Mouse (Mus musculus): ENCODE data around the gene Scamp4. TPM values are rescaled to one million over a fixed set of nuclear protein-coding genes. Genes with fewer than 3 reads are reported as not detected.
A peak's percentile ranks its signal among the peaks of the same experiment; 100 is the strongest.

Scamp4 gene
- polyA plus RNA-seq, 1 experiment from 2014 or later = 64.3 TPM

DNA sequence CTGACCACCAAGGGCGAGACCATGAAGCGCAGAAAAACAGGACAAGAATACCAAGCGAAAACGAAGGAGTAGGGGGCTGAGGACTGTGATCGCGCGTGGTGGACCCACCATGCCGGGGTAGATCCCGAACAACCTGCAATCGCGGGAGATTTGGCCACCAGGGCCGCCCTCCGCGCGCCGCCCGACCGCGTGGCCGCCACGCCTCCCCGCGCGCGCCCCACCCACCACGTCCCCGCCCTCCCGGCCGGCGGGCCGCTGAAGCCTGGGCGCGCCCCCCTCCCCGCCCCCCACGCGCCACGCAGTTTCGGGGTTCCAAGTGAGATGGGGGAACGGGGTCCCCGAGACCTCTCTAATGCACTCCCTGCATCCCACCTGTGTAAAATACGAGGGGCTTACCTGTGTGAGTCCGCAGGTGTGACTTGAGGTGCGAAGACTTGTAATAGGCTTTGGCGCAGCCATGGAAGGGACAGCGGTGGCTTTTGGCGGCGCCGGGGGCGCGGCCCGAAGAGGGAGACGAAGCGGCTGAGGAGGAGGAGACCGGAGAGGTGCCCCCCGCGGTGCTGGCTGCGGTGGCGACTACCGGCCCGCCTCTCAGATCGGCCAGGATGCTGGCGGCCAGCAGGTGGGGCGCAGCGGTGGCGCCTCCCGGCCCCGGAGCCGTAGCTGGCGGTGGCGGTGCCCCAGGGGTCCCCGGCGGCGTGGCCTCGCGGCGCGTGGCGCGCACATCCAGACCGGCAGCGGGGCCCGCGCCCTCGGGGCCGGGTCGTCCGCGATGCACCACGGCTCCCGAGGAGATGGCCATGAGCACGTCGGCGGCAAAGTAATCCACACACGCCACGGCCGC lies 26.1 kb upstream of the Scamp4 start:
- Histone ChIP-seq H3K4me1 (ENCODE audit: control insufficient read depth, insufficient read depth, low read length) (peaks cover 23% of the 10 kb centered on the region), H3K9ac (ENCODE audit: low read depth, low read length) (peak overlapping the region; percentile 87), H3K4me2 (ENCODE audit: low read length) (peak overlapping the region; percentile 88), H3K27me3 (ENCODE audit: control insufficient read depth, insufficient read depth, low read depth, low read length) (no peaks in the 10 kb centered on the region), H3K27ac (ENCODE audit: low read length) (peak overlapping the region; percentile 86), H3K4me3 (ENCODE audit: low read depth, low read length) (peak overlapping the region; percentile 83), H3K36me3 (ENCODE audit: control insufficient read depth, insufficient read depth, low read length) (no peaks in the 10 kb centered on the region), H3K9me3 (replicated peaks; ENCODE audit: control insufficient read depth, low read length, poor library complexity, severe bottlenecking) (no peaks in the 10 kb centered on the region)
- WGBS = under 1% methylated on average over 79 of the region's 96 CpGs
- peak; percentile 1; the same call in 1 of the 2 replicates for ATAC-seq

DNA sequence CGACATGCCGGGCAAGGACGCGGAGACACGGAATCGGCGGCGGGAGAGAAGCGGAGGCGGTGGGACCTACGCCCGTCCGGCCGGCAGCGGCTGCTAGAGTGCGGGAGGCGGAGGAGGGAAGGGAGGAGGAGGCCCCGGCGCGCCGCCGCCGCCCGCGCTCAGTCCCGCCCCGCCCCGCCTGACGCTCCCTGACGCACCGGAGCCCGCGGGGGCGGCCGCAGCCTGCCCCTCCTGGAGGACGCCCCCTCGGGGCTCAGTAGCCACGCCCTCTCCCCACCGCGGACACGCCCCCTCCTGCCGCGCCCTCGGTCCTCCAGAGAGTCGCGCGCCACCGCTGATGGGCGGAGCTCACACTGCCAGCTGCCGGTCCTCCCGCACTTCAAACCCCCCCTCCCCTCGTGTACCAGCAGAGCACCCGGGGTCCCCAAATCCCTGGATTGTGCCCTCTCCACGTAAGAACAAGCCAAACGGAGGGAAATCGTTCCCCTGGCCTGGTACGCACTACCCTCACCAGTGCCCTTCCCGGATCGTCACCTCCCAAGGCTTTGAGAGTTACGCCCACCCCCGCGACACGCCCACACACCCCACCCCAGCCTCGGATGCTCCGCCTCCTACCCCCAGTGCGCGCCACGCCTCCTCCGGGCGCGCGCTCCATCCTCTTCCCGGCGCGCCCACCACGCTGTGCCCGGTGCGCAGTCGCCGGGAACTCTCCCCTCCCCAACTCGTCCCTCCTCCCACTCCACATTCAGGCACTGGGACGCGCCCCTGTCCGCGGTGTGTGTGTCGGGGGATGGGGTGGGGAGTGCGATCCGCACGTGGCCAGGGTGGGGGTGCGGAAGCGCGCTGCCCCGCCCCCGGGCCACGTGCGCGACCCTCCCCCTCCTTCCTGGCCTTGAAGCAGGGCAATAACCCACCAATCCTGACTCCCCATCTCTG lies 25.2 kb upstream of the Scamp4 start, which contains the start of gene Klf16:
Klf16 (minus strand) TSS at position 127 of the 936 bp plus-strand sequence.
- Histone ChIP-seq H3K36me3 (ENCODE audit: control insufficient read depth, insufficient read depth, low read length) (no peaks in the 10 kb centered on the region), H3K27me3 (ENCODE audit: control insufficient read depth, insufficient read depth, low read depth, low read length) (no peaks in the 10 kb centered on the region), H3K9me3 (replicated peaks; ENCODE audit: control insufficient read depth, low read length, poor library complexity, severe bottlenecking) (no peaks in the 10 kb centered on the region), H3K4me1 (ENCODE audit: control insufficient read depth, insufficient read depth, low read length) (peaks cover 22% of the 10 kb centered on the region), H3K4me2 (ENCODE audit: low read length) (peak within 1 kb of the TSS; percentile 88), H3K9ac (ENCODE audit: low read depth, low read length) (peak within 1 kb of the TSS; percentile 87), H3K27ac (ENCODE audit: low read length) (peak within 1 kb of the TSS; percentile 86), H3K4me3 (ENCODE audit: low read depth, low read length) (peak within 1 kb of the TSS; percentile 83)
- ATAC-seq = peak; percentile 71
- 0% methylated on average over 45 of the region's 97 CpGs for WGBS

DNA sequence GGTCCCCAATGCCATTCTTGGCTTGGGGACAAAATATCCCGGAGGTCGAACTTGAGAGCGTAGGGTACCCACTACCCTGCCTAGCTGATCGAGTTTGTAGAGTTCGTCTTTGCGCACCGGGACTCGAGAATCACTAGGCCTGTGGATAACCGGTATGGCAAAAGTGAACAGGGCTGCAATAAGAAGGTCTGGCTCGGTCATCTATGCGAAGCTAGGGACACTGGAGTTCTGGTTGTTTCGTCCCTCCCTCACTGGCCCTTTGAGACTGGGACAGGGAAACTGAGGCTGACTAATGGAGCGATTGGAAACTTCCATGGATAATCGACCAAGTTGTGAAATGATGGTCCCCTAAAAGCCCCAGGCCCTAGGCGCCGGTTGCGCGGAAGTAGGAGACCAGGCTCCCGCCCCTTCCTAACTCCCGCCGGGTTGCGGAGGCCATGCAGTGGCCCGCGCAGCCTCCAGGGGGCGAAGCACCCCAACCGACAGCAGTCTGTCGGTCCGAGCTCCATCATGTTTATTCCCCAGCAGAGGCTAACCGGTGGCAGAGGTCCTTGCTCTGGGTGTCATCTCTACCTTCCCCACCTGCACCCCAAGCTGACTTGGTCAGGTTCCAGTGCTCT lies 24.4 kb upstream of the Scamp4 start:
- Histone ChIP-seq H3K9ac (ENCODE audit: low read depth, low read length) (peak overlapping the region; percentile 87), H3K4me2 (ENCODE audit: low read length) (peak overlapping the region; percentile 88), H3K36me3 (ENCODE audit: control insufficient read depth, insufficient read depth, low read length) (no peaks in the 10 kb centered on the region), H3K4me1 (ENCODE audit: control insufficient read depth, insufficient read depth, low read length) (peaks cover 22% of the 10 kb centered on the region), H3K9me3 (replicated peaks; ENCODE audit: control insufficient read depth, low read length, poor library complexity, severe bottlenecking) (no peaks in the 10 kb centered on the region), H3K27ac (ENCODE audit: low read length) (peak overlapping the region; percentile 86), H3K4me3 (ENCODE audit: low read depth, low read length) (peak overlapping the region; percentile 83), H3K27me3 (ENCODE audit: control insufficient read depth, insufficient read depth, low read depth, low read length) (no peaks in the 10 kb centered on the region)
- WGBS = under 1% methylated on average over 29 of the region's 29 CpGs
- peak; percentile 12; the same call in 1 of the 2 replicates for ATAC-seq

DNA sequence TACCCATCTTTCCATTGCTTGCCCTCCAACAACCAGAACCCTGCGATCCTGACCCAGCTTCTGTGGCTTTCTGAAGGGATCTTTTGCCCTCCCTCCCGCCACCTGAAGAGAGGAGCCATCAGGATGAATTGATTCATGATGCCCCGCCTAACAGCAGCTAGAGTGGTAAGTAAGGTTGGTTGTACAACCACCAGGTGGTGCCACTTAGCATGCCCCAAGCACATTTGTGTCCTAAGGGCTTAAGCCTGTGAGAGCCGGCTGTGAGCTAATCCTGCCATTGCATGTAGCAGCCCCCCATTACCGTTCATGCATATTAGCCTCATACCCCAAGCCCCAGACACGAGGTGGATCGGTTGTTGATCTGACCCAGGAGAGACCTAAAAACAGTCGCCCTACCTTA lies 23.8 kb upstream of the Scamp4 start:
- no peak for ATAC-seq
- H3K27me3 ChIP-seq (ENCODE audit: control insufficient read depth, insufficient read depth, low read depth, low read length) = no peaks in the 10 kb centered on the region
- H3K4me1 ChIP-seq (ENCODE audit: control insufficient read depth, insufficient read depth, low read length) = peaks cover 19% of the 10 kb centered on the region
- no peak overlapping the region for H3K4me2 ChIP-seq (ENCODE audit: low read length)
- no peak overlapping the region for H3K9ac ChIP-seq (ENCODE audit: low read depth, low read length)
- H3K9me3 ChIP-seq (replicated peaks; ENCODE audit: control insufficient read depth, low read length, poor library complexity, severe bottlenecking) = no peaks in the 10 kb centered on the region
- H3K27ac ChIP-seq (ENCODE audit: low read length) = no peak overlapping the region
- WGBS = 6% methylated on average over 8 of the region's 8 CpGs
- H3K4me3 ChIP-seq (ENCODE audit: low read depth, low read length) = no peak overlapping the region
- H3K36me3 ChIP-seq (ENCODE audit: control insufficient read depth, insufficient read depth, low read length) = no peaks in the 10 kb centered on the region

DNA sequence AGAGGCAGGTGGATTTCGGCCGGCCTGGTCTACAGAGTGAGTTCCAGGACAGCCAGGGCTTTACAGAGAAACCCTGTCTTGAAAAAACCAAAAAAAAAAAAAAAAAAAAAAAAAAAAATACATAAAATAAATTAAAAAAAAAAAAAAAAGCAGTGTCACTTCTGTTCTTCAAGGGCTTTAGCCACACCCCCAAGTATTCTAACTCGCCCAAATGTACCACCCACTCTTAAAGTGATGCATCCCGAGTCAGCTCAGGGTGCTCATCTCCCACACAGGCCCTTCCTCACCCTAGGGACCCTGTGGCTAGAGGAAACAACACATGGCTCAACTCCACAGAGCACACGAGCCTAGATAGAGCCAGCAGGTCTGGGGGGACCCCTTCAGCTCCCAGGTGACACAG lies 19.6 kb upstream of the Scamp4 start:
- no peak for ATAC-seq
- Histone ChIP-seq H3K4me2 (ENCODE audit: low read length) (no peak overlapping the region), H3K9me3 (replicated peaks; ENCODE audit: control insufficient read depth, low read length, poor library complexity, severe bottlenecking) (no peaks in the 10 kb centered on the region), H3K4me1 (ENCODE audit: control insufficient read depth, insufficient read depth, low read length) (0 out of 2 replicates have a peak, but pooled peaks cover 3% of the 10 kb centered on the region), H3K9ac (ENCODE audit: low read depth, low read length) (no peak overlapping the region), H3K27ac (ENCODE audit: low read length) (no peak overlapping the region), H3K36me3 (ENCODE audit: control insufficient read depth, insufficient read depth, low read length) (peaks cover 8% of the 10 kb centered on the region), H3K4me3 (ENCODE audit: low read depth, low read length) (no peak overlapping the region), H3K27me3 (ENCODE audit: control insufficient read depth, insufficient read depth, low read depth, low read length) (no peaks in the 10 kb centered on the region)
- 84% methylated on average over 5 of the region's 5 CpGs for WGBS

DNA sequence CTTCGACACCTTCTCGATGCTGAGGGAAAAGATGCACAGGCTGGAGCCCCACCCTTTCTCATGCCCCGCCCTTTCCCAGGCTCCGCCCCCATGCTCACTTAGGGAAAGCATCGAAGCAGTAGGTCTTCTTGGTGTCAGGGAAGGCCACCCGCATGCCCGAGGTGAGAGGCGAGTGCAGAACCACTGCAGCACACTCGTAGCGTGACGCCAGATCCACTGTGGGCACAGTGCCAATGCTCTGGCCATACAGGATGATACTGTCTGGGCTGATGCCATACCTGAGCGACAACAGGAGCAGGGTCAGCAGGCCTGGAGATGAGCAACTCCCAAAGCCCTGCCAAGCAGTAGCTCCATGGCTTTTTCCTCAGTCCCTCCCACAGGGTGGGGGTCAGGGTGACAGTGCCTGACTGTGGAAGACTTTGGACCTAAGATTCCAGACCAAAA lies 18.6 kb upstream of the Scamp4 start:
- 65% methylated on average over 12 of the region's 12 CpGs for WGBS
- Histone ChIP-seq H3K4me3 (ENCODE audit: low read depth, low read length) (no peak overlapping the region), H3K9ac (ENCODE audit: low read depth, low read length) (no peak overlapping the region), H3K36me3 (ENCODE audit: control insufficient read depth, insufficient read depth, low read length) (peaks cover 8% of the 10 kb centered on the region), H3K27ac (ENCODE audit: low read length) (no peak overlapping the region), H3K4me2 (ENCODE audit: low read length) (no peak overlapping the region), H3K4me1 (ENCODE audit: control insufficient read depth, insufficient read depth, low read length) (peaks cover 13% of the 10 kb centered on the region), H3K9me3 (replicated peaks; ENCODE audit: control insufficient read depth, low read length, poor library complexity, severe bottlenecking) (no peaks in the 10 kb centered on the region), H3K27me3 (ENCODE audit: control insufficient read depth, insufficient read depth, low read depth, low read length) (no peaks in the 10 kb centered on the region)
- no peak for ATAC-seq

DNA sequence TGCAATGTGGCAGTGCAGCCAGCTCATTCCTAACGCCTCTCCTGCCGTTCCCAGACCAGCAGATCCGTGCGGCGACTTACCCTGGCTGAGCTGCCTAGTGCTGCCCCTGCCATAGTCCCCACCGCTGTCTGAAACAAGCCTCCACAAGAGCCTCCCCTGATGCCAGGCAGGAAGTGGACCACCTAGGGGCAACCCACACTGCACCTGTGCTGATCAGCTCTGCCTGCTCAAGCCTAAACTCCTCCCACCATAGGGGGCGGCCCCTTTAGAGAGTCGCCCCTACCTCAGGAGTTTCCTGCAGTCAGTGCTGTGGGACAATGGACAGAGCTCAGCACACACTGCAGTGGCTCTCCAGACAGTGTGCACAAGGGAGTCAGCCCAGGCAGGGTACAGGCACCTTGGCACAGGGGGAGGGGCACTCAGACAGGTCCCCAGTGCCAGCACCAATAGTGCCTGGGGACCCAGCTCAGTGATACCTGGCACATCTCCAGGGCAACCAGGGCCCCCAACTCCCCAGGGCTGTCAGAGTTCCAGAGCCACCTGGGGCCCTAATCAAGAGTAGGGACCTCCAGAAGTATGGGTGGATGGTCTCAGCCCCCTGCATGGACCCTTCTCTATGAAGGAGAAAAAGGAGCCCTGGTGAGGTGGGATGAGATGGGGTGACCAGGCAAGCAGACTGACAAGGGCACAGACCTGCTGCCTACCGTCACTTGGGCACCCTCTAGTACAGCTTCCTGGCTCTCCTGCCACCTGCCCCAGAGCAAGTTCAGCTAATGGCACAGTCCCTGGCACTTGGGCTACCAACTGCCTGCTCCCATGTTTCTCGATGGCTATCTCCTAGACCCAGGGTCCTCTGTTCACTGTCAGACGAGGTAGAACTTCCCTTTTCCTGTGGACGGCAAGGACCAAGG lies 17.8 kb upstream of the Scamp4 start:
- H3K4me1 ChIP-seq (ENCODE audit: control insufficient read depth, insufficient read depth, low read length) = peaks cover 17% of the 10 kb centered on the region
- 72% methylated on average over 12 of the region's 12 CpGs for WGBS
- H3K27ac ChIP-seq (ENCODE audit: low read length) = no peak overlapping the region
- H3K36me3 ChIP-seq (ENCODE audit: control insufficient read depth, insufficient read depth, low read length) = peaks cover 8% of the 10 kb centered on the region
- H3K4me3 ChIP-seq (ENCODE audit: low read depth, low read length) = no peak overlapping the region
- H3K4me2 ChIP-seq (ENCODE audit: low read length) = no peak overlapping the region
- no peak for ATAC-seq
- H3K9me3 ChIP-seq (replicated peaks; ENCODE audit: control insufficient read depth, low read length, poor library complexity, severe bottlenecking) = no peaks in the 10 kb centered on the region
- H3K9ac ChIP-seq (ENCODE audit: low read depth, low read length) = 0 out of 2 replicates have a peak overlapping the region, but pooled peaks have one; percentile 3
- no peaks in the 10 kb centered on the region for H3K27me3 ChIP-seq (ENCODE audit: control insufficient read depth, insufficient read depth, low read depth, low read length)

DNA sequence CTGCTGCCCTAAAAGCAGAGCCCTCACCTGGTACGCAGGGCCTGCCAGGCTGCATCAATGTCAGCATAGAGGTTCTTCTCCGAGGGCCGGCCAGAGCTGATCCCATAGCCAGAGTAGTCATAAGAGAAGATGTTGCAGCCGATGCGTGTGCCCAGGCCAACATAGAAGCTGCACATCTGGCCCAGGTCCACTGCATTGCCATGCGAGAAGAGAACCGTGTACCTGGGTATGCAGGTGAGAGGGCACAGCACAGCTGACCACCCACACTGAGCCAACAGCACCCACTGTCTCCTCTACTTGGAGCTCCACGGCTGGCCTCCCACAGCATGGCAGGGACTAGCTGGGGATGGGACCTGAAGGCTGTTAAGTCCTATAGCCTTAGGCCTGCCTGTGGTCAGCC lies 17.1 kb upstream of the Scamp4 start:
- H3K9ac ChIP-seq (ENCODE audit: low read depth, low read length) = 0 out of 2 replicates have a peak overlapping the region, but pooled peaks have one; percentile 3

More for the DNA sequence above, 17.1 kb upstream of the Scamp4 start:
- 95% methylated on average over 8 of the region's 8 CpGs for WGBS
- Histone ChIP-seq H3K4me1 (ENCODE audit: control insufficient read depth, insufficient read depth, low read length) (peaks cover 17% of the 10 kb centered on the region), H3K4me2 (ENCODE audit: low read length) (no peak overlapping the region), H3K36me3 (ENCODE audit: control insufficient read depth, insufficient read depth, low read length) (peaks cover 8% of the 10 kb centered on the region), H3K27me3 (ENCODE audit: control insufficient read depth, insufficient read depth, low read depth, low read length) (no peaks in the 10 kb centered on the region), H3K4me3 (ENCODE audit: low read depth, low read length) (no peak overlapping the region), H3K27ac (ENCODE audit: low read length) (no peak overlapping the region), H3K9me3 (replicated peaks; ENCODE audit: control insufficient read depth, low read length, poor library complexity, severe bottlenecking) (no peaks in the 10 kb centered on the region)
- no peak for ATAC-seq

Data from midbrain, embryonic 16.5 days (tissue).